Mouse (Mus musculus) liver, embryonic 15.5 days (tissue): ENCODE measurements around the gene Gm595. TPM values are rescaled to one million over a fixed set of nuclear protein-coding genes. Genes with fewer than 3 reads are reported as not detected.

Experiments
- ATAC-seq: fragments of 200-750 bp; cut with Nextera tagmentation; 2 replicates; pipeline ENCODE4 v1.8.0; 2017; ENCODE audit warnings: moderate number of reproducible peaks, mild to moderate bottlenecking, moderate library complexity; ENCODE audit not compliant: insufficient read depth
- H3K27ac ChIP-seq: fragments of 300-500 bp; sonication (generic); replicated peaks from 2 replicates; pipeline ENCODE4 v1.5.1; 2015; ENCODE audit warnings: mild to moderate bottlenecking, inconsistent platforms
- H3K27me3 ChIP-seq: fragments of 300-500 bp; sonication (generic); 2 replicates; pipeline ENCODE4 v1.6.1; 2015; ENCODE audit warnings: mild to moderate bottlenecking, inconsistent platforms
- H3K36me3 ChIP-seq: fragments of 300-500 bp; sonication (generic); replicated peaks from 2 replicates; pipeline ENCODE4 v1.6.1; 2015; ENCODE audit warnings: moderate library complexity, mild to moderate bottlenecking, inconsistent platforms
- H3K4me1 ChIP-seq: fragments of 300-500 bp; sonication (generic); replicated peaks from 2 replicates; pipeline ENCODE4 v1.6.1; 2015; ENCODE audit warnings: inconsistent platforms
- H3K4me2 ChIP-seq: fragments of 300-500 bp; sonication (generic); 2 replicates; pipeline ENCODE4 v1.6.1; 2015; ENCODE audit warnings: moderate library complexity, mild to moderate bottlenecking, inconsistent platforms
- H3K4me3 ChIP-seq: fragments of 300-500 bp; sonication (generic); replicated peaks from 2 replicates; pipeline ENCODE4 v1.5.1; 2015; ENCODE audit warnings: mild to moderate bottlenecking, inconsistent platforms
- H3K9ac ChIP-seq: fragments of 300-500 bp; sonication (generic); 2 replicates; pipeline ENCODE4 v1.6.1; 2015; ENCODE audit warnings: moderate library complexity, mild to moderate bottlenecking, inconsistent platforms
- H3K9me3 ChIP-seq: fragments of 300-500 bp; sonication (generic); replicated peaks from 2 replicates; pipeline ENCODE4 v1.6.1; 2016; ENCODE audit warnings: inconsistent platforms
- WGBS: fragments of 180-500 bp; shearing (Covaris S2); methylation state at CpG from one replicate; pipeline ENCODE4 v1.1.7; 2015; ENCODE audit warnings: mixed read lengths; ENCODE audit not compliant: insufficient replicate concordance; 5-methylcytosine and 5-hydroxymethylcytosine counted together
- polyA plus RNA-seq: library from polyadenylated mRNA; unstranded; fragments of >200 nt; fragmentation: Nextera tagmentation; extraction: Ambion mirVana; gene quantifications from 2 replicates; pipeline ENCODE4 v1.2.1, GENCODE M21; 2015

The Gm595 gene
- polyA plus RNA-seq, result 0.03 TPM in 1 of 2 replicates, not detected in the other

DNA sequence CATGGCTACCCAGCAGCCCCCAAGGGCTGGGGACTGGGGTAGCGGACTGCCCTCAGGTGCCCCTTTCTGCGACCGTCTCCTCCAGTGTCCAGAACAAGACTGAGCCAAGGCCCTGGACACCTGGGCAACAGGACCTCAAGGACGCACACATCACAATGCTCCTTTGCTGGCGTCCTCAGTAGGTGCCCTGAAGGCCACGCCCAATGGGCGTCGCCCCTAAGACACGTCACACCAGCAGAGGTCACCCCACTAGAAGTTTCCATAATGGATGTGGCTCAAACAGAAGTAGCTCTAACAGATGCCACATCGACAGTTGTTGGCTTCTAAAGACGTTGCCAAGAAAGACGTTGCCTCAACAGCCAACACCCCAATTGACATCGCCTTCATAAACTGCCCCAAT, at the start of gene Gm595:
TSS of gene Gm595 (minus strand) at position 101 of the 400 bp plus-strand sequence.
- Histone ChIP-seq H3K27ac (no peak within 1 kb of the TSS), H3K27me3 (no peaks in the 10 kb centered on the region), H3K4me3 (no peak within 1 kb of the TSS), H3K9ac (no peak within 1 kb of the TSS), H3K9me3 (no peaks in the 10 kb centered on the region), H3K4me1 (no peaks in the 10 kb centered on the region), H3K4me2 (no peak within 1 kb of the TSS), H3K36me3 (no peaks in the 10 kb centered on the region)
- 69% methylated on average over 13 of the region's 13 CpGs for WGBS
- ATAC-seq, result no peak

DNA sequence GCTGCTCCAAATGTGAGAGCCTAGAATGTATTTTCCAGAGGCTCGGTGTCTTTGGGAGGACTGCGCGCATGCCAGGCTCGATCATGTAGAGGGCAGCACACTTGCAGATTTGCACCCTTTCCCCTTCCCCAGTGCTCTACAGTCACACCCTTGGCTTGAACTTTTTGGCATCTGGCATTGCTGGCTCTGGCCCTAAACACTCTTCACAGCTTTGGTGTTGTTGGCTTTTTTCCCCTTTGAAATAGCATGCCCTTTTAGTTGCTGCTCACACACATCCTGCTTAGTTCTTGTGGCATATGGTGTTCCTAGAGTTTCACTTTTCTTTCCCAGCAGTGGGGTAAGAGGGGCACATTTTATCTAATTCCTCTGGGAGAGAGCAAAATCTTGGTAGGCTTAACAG, 30.9 kb upstream of the Gm595 start:
- no peaks in the 10 kb centered on the region for H3K9me3 ChIP-seq
- 67% methylated on average over 4 of the region's 4 CpGs for WGBS
- H3K4me2 ChIP-seq, result no peak overlapping the region
- no peak overlapping the region for H3K9ac ChIP-seq
- ATAC-seq, result no peak
- H3K27ac ChIP-seq, result no peak overlapping the region
- H3K4me1 ChIP-seq, result no peaks in the 10 kb centered on the region
- H3K27me3 ChIP-seq, result no peaks in the 10 kb centered on the region
- no peaks in the 10 kb centered on the region for H3K36me3 ChIP-seq
- no peak overlapping the region for H3K4me3 ChIP-seq

DNA sequence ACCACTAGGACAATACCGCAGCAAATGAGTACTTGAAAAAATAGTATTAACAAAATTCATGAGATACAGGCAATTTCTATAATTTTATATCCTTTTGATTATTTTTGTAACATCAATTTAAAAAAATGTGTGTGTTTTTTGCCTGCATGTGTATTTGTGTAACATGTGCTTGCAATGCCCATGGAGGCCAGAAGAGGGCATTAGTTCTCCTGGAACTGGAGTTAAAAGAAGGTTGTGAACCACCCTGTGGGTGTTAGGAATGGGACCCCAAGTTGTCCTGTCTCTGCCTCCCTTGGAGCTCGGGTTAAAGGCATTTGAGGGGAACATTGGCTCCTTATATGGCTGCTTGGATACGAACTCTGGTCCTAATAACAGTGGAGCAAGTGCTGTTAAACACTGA, 26.2 kb upstream of the Gm595 start:
- Histone ChIP-seq H3K27ac (no peak overlapping the region), H3K4me1 (no peaks in the 10 kb centered on the region), H3K9ac (no peak overlapping the region), H3K27me3 (no peaks in the 10 kb centered on the region), H3K4me2 (no peak overlapping the region), H3K4me3 (no peak overlapping the region), H3K36me3 (no peaks in the 10 kb centered on the region), H3K9me3 (no peaks in the 10 kb centered on the region)
- no peak for ATAC-seq
- WGBS, result 55% methylated on average over 3 of the region's 3 CpGs

DNA sequence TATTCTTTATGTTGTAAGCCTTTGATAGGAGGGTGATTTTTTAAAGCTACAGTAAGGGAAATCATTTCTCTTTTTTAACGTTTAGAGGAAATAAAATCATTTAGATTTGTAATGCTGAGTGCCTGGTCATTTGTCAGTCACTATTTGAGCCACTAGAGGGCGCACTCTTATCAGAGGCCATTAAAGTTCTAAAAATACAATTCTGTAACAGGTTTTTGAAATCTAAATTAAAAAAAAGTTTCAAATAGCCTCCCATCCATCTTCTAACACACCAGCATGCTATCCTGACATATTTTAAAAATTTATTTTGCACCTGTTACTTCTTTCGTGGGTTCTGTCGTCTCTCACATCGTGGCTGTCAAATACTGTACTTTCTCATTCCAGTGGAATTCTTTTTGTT, 22.0 kb upstream of the Gm595 start:
- 39% methylated on average over 5 of the region's 5 CpGs for WGBS
- Histone ChIP-seq H3K4me3 (no peak overlapping the region), H3K9ac (no peak overlapping the region), H3K27me3 (no peaks in the 10 kb centered on the region), H3K4me1 (no peaks in the 10 kb centered on the region), H3K36me3 (no peaks in the 10 kb centered on the region), H3K27ac (no peak overlapping the region), H3K9me3 (no peaks in the 10 kb centered on the region), H3K4me2 (no peak overlapping the region)
- ATAC-seq, result no peak

DNA sequence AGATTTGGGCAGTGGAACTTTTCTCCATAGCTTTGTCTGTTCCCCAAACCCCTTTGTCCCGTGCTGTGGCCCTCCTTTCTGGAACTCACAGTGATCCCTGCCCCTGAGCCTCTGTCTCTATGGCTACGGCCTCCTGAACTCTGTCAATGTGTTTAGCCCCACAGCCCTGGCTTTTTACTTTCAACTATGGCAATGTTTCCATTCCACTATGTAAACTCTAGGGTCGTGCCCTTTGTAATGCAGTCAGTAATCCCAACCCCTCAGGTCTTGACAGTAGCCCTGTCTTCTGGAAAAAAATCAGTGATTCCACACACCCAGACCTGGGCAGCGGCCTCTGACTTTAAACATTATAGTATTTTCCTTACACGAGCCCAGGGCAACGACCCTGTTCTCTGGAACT, 19.3 kb upstream of the Gm595 start:
- no peak overlapping the region for H3K9ac ChIP-seq
- peak; percentile 70 for ATAC-seq
- no peaks in the 10 kb centered on the region for H3K4me1 ChIP-seq
- H3K27me3 ChIP-seq, result no peaks in the 10 kb centered on the region
- no peak overlapping the region for H3K4me3 ChIP-seq
- no peak overlapping the region for H3K27ac ChIP-seq
- H3K4me2 ChIP-seq, result no peak overlapping the region
- H3K9me3 ChIP-seq, result no peaks in the 10 kb centered on the region
- H3K36me3 ChIP-seq, result no peaks in the 10 kb centered on the region
- WGBS, result 40% methylated on average over 6 of the region's 6 CpGs

DNA sequence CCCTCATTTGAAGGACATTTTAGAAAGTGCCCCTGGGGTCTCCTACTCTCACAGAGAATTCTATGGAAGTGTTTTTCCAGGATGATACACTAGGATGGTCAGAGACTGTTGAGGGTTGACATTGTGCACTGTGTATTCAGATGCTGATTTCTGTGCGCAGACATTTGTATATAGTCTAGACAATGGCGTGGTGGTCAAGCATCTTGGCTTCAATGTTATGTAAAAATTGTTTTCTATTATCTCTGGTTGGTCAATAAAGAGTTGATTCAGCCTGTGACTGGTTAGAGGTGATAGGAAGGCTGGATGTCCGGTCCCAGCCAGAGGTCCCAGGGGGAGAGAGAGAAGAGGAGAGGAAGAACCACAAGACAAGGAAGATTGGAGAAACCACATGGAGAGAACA, 16.4 kb upstream of the Gm595 start:
- H3K27ac ChIP-seq, result no peak overlapping the region
- no peak overlapping the region for H3K4me3 ChIP-seq
- no peak overlapping the region for H3K9ac ChIP-seq
- no peak overlapping the region for H3K4me2 ChIP-seq
- no peaks in the 10 kb centered on the region for H3K36me3 ChIP-seq
- H3K9me3 ChIP-seq, result no peaks in the 10 kb centered on the region
- no peaks in the 10 kb centered on the region for H3K27me3 ChIP-seq
- ATAC-seq, result no peak
- WGBS, result 59% methylated on average over 3 of the region's 3 CpGs
- no peaks in the 10 kb centered on the region for H3K4me1 ChIP-seq

DNA sequence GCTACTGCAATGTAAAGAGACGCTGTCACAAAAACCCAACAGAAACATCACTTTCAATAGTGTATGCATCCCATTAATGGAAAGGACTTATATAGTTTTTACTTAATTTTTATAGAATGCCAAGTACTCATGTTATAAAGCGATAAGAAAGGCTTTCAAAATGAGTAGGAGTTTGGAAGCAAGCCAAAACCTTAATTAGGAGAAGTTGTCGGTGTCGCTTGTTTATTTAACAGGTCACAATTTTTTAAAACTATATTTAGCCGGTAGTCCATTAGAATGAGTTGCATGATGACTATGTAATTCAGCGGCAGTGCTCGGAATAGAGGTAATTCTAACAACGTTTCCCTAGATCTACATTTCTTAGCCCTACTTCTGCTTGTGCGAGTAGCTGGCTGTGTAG, 12.7 kb upstream of the Gm595 start:
- H3K9ac ChIP-seq, result no peak overlapping the region
- H3K4me3 ChIP-seq, result no peak overlapping the region
- no peaks in the 10 kb centered on the region for H3K27me3 ChIP-seq
- 70% methylated on average over 9 of the region's 9 CpGs for WGBS
- no peak overlapping the region for H3K27ac ChIP-seq
- no peaks in the 10 kb centered on the region for H3K36me3 ChIP-seq
- ATAC-seq, result no peak
- H3K4me2 ChIP-seq, result no peak overlapping the region
- H3K9me3 ChIP-seq, result no peaks in the 10 kb centered on the region
- no peaks in the 10 kb centered on the region for H3K4me1 ChIP-seq

DNA sequence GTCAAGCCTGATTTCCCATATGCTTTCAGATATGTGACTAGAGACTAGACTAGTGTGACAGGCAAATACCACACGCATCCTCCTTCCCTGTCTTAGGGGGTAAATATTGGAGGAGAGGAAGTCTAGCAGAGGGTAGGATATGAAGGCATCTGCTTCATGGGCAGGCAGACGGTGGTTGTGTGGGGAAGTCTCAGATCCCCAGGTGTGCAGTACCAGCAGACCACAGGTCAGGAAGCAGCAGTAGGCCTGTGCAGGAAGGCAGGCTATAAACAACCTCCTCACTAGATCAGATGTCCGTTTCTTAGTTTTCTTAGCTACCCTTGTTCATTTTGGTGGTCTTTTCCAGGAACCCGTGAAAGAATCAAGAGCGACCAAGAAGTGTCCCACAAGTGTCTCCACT, 7.1 kb upstream of the Gm595 start:
- H3K4me1 ChIP-seq, result no peaks in the 10 kb centered on the region
- H3K27me3 ChIP-seq, result no peaks in the 10 kb centered on the region
- H3K9ac ChIP-seq, result no peak overlapping the region
- no peak overlapping the region for H3K4me3 ChIP-seq
- no peak overlapping the region for H3K27ac ChIP-seq
- no peak overlapping the region for H3K4me2 ChIP-seq
- WGBS, result 33% methylated on average over 5 of the region's 5 CpGs
- no peak for ATAC-seq
- no peaks in the 10 kb centered on the region for H3K36me3 ChIP-seq
- H3K9me3 ChIP-seq, result no peaks in the 10 kb centered on the region

Other genes with a start within 250 kb of the Gm595 start
- not detected in 2 replicates for gene Gpr119, start 203.2 kb downstream of the Gm595 start, polyA plus RNA-seq
- gene Rbmx2, start 182.7 kb downstream of the Gm595 start, polyA plus RNA-seq, result 8.6 and 13.1 TPM in 2 replicates